Mouse (Mus musculus): Measurements from ENCODE around the gene Gm42688.
A peak's percentile ranks its signal among the peaks of the same experiment; 100 is the strongest.

Gene Gm42688

DNA sequence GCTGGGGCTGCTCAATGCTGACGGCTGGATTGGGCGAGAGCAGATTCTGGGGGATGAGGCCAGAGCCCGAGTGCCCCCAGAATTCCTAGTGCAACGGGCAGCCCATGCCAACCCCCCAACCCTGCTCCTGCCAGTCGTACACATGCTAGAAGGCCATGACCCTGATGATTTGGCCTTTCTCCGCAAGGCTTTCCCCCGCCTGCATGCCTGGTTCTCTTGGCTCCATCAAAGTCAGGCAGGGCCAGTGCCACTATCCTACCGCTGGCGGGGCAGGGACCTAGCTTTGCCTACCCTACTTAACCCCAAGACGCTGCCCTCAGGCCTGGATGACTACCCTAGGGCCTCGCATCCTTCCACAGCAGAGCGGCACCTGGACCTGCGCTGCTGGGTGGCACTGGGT is 16.2 kb downstream of the Gm42688 start:
- DNase-seq (ENCODE audit: extremely low spot score, low spot score): no peak

DNA sequence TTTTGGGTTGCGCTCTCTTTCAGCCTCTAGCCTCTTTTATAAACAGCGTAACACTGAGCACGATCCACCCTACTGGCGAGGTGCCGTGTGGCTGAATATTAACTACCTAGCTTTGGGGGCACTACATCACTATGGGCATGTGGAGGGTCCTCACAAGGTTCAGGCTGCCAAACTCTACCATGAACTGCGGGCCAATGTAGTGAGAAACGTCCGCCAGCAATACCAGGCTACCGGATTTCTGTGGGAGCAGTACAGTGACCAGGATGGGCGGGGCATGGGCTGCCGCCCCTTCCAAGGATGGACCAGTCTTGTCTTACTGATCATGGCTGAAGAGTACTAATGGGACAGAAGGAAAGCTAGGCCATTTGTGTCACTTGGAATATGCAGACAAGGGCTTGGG is 17.0 kb downstream of the Gm42688 start:
- DNase-seq (ENCODE audit: extremely low spot score, low spot score): no peak

DNA sequence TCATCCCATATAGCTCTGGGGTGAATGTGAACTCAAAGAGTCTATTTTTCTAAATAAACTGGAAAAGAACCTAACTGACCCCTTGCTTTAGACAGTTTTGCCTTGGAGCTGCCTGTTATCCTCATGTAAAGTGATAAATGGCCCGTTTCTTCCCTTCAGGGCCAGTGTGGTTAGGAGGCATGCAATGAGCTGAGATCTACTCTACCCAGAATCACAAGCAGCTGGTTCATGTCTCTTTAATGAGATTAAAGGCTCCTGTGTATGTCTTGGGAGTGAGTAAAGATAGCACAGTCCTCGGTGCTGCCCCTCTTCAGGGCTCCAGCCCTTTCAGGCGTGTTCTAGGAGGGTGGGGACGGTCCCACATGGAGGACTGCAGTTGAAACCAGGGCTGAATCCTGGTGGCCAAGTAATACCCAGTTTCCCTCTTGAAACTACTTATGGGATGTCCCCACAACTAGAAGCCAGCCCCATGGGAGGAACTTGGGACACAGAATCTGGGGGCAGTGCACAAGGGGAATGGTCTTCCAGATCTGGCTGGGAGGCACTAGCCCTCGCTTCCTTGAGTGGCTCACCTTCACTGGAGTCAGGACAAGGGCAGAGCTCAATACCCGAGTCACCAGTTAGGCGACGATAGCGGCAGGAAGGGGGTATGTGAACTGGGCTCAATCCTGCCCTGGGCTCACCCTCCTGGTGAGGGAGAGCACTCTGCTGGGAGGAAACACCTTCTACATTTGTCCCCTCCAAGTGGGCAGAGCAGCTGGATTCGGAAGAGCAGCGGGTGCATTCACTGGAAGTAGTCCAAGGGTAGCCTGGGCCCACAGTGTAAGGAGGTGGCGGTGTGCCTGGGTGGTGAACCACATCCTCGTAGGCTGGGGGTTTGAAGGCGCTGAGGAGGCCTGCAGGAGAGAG is 17.7 kb downstream of the Gm42688 start:
- DNase-seq (ENCODE audit: extremely low spot score, low spot score): no peak

DNA sequence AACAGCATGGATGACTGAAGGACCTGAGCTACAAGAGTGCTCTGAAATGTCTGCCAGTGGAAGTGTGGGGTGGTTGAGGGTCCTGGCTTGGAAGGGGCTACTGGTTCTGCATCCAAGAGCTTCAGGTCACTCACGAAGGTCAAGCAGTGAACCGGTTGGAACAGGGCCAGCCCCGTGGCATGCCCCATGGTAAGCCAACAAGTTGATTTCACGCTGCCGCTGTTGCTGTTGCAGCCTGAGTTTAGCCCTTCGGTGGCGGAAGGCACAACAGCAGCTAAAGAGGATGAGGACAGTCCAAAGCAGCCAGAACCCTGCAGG is 18.3 kb downstream of the Gm42688 start:
- no peak for DNase-seq (ENCODE audit: extremely low spot score, low spot score)

DNA sequence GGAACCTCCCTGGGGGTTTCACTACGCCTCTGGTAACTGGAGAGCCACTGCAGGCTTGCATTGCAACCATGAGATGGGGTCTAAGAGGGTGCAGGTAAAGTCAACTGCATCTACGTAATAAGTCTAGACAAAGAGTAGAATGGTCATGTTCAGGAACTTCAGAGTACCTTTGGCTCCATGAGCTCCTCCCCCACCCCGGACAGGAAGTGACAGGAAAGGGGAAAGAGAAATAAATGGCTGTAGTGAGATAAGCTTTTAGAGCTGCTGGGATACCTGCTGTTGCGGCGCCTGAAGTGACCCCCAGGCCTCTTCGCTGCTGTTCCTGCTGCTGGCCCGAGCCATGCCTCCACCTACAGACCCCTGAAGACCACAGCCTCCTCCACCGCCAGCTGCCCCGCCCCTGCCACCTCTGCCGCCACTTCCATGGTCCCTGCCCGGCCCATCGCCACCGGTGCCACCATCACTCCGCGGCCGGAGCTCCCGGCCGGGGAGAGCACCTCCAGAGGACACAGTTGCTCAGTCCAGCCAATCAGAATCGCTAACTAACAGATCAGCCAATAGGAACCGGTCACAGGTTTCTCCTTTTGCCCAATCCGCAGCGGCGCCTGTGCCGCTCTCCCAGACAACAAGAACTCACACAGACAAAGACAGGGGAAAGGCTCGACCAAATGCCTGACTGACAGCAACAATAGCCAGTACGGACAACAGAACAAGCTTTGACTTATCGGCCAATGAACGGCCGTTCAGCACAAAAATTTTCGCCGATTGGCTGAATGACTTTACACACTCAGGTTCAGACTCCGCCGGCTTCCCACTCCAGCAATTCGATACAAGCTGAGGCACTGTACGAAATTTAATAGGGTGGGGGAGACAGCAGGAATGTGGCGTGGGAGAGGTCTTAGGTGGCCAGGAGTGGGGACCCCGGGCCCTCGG is 19.8 kb downstream of the Gm42688 start, which contains the start of gene Wbp1:
Gene Wbp1, minus strand, starts transcription at position 630 of the 933 bp plus-strand sequence.
- peak; percentile 90 for DNase-seq (ENCODE audit: extremely low spot score, low spot score)

DNA sequence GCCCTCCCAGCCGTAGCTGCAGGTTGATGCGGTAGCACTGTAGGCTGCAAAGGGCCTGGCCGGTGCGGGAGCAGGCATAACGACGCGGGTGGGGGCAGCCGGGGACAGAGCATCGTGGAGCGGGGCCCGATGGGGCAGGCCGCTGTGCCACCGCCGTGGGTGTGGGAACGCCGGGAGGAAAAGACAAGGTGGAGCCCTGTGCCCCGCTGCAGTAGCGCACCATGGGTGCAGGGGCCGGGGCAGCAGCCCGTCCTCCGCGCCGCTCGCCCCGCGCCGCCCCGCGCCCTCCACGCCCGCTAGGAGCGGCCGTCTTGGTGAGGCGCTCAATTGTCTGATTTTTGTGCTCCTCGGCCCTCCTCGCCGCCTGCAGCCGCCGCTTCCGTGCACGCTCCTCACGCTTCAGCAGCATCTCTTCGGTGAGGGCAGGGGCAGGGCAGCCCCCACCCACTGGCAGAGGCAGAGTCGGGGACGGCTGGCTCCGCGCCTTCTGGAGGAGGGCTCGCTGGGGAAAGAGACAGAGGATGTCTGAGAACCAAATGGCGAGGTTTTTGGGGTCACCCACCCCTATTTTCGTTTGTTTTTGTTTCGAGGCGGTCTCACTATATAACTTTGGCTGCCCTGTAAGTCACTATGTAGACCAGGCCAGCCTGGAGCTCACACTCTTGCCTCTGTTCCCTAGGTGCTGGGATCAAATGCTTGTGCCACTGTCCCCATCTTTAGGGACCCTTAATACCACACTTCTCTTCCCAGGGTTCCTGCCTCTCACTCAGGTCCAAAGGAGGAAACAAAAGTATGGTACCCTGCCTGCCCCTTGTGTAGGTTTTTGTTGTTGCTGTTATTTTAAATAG is 20.7 kb downstream of the Gm42688 start:
- DNase-seq (ENCODE audit: extremely low spot score, low spot score): no peak

DNA sequence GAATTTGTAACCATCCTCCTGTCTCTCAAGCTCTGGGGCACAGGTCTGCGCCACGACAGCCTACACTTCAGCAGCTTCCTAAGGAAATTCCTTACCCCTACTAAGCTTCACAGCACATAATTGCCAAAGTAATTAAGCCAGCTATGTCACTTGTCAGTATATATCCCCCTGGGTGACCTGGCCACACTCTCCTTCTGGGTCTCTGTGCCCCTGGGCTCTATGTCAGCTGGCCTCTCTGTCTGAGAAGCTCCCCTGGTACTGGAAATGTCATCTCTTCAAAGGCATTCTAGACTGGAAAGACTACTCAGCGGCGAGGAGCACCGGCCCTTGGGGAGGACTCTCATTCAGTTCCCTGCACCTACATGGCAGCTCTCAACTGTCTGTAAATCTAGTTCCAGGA is 21.5 kb downstream of the Gm42688 start:
- no peak for DNase-seq (ENCODE audit: extremely low spot score, low spot score)

DNA sequence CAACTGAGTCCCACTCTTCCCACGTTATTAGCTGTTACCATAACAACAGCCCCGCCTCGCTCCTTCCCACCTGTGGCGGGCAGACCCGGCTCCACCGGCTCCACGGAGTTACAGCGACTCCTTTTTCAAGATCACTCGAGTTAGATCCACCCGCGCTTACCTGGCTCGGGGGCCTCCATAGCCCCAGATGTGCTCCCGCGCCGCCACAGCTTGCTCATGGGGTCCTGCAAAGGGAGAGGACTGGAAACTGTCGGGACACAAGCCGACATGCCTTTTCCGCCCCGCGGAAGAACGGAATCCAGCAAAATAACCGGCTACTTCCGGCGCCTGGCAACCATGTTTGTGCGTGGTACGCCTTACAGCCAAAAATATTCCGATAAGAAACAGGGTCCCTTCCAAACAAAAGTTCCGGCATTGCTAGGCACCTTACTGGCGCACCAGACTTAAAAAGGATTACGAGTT is 23.5 kb downstream of the Gm42688 start:
- peak; percentile 94 for DNase-seq (ENCODE audit: extremely low spot score, low spot score)

DNA sequence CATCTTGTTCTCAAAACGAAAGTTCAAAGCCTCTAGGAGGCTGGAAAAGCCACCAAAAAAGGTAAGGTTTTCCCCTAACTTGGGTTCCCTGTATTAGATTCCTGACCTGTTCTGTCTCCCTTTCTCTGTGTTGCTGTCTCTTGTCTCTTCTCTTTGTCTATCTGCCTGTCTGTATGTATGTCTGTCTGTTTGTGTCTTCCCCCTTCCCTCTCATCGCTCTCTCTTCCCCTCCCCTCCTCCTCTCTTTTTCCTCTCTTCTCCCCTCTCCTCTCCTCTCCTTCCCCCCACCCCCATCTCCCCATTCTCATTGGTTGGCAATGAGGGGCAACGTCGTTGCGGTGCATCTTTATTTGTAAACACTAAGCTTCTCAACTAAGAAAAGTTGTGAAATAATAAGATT is 23.9 kb downstream of the Gm42688 start, which contains the start of gene Ino80b:
Gene Ino80b, minus strand, starts transcription at position 101 of the 400 bp plus-strand sequence.
- no peak for DNase-seq (ENCODE audit: extremely low spot score, low spot score)

DNA sequence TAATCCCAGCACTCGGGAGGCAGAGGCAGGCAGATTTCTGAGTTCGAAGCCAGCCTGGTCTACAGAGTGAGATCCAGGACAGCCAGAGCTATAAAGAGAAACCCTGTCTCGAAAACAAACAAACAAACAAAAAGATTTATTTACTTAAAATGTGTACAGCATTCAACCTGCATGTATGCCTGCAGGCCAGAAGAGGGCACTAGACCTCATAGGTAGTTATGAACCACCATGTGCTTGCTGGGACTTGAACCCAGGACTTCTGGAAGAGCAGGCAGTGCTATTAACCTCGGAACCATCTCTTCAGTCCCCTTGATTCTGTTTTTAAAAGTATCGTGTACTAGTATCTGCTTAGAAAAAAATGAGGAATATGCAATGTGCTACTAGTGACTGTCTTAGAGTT is 26.0 kb downstream of the Gm42688 start:
- no peak for DNase-seq (ENCODE audit: extremely low spot score, low spot score)

DNA sequence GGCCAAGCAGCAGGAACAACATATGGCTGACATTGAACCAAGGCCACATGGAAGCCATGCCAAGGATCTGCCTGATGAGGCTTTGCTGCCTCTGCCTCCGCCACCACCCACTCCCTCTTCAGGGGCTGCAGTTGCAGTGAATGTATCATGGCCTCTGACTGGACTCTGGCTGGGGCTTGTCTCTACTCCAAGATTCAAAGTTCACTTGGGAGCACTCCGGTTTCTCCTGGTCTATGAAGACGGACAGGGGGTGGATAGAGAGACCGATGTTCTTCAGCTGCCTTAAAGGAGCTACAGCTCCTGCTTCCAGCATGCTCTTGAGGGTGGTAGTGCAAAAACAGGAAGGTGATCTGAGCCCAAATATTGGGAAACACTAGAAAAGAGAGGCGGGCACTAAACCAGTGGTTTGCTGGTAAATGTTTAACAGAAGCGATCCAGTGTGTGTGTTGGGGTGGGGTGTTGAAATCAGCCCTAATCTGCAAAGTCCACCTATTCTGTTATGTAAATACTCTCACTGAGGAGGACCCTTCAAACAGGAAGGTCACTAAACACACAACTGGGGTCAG is 30.1 kb downstream of the Gm42688 start:
- no peak for DNase-seq (ENCODE audit: extremely low spot score, low spot score)

DNA sequence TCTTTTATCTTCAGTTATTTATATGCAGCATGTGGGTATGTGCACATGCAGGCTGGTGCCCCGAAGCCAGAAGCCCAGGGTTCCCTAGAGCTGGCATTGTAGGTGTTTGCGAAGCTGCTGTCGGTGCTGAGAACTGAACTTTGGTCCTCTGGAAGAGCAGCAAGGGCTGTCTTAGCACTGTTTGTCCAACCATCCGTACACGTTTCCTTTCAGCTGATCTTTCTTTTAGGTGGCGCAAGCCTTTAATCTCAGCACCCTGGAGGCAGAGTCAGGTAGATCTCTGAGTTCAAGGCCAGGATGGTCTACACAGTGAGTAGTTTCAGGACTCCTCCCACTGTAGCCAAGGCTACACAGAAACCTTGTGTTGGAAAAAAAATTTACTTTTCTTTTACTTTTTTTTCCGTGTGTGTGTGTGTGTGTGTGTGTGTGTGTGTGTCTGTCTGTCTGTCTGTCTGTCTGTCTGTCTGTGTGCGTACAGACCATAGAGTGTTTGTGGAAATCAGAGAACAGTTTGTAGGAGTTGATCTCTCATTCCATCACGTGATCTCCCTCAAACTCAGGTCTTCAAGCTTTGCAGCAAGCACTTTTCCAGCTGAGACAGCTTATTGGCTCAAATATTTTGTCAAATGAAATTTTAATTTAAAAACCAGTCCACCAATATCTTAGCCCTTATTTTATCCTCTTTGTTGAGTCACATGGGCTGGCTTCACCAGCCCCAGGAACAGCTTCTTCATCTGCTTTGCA is 30.9 kb downstream of the Gm42688 start:
- DNase-seq (ENCODE audit: extremely low spot score, low spot score): no peak

DNA sequence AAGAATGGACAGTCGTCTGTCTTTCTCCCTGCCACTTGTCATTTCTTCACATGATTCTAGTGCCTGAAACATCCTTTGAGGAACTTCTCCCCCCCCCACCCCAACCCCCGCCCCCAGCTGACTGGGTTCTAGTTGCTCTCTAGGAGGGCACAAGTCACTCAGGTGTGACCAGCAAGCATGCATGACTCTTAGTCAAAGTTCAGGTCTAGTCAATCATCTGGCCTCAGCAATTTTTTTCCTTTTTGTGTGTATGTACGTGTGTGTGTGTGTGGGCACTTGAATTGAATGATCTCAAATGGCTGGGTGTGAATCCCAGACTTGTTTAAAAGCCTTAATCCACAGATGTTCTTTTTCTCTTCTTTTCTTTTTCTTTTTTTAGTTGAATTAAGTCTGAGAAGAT is 32.8 kb downstream of the Gm42688 start:
- no peak for DNase-seq (ENCODE audit: extremely low spot score, low spot score)

DNA sequence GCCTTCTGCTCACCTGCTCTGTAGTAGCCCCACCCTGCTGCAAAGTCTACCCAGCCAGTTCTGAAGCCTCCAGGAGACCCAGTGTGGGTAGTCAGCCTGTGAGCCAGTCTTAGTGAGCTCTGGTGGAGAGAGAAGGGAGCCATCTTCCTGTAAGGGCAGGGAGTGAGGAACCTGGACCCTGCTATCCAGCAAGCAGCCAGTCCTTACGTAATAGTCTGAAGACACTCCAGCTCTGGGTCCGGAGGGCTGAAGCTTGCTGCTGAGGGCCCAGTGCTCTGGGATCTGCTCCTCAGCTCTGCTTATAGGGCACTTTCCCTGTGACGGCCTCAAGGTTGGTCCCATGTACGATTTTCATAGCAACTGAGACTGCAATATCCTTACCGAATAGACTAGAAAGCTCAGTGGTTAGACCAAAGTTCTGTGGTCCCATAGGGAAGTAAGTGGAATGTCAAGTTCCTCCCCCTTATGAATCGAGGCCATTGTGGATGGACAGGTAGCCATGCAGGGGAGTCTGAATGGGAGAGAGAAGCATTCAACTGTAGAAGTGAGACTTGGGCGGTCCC is 33.6 kb downstream of the Gm42688 start, which contains the start of gene Rtkn:
Gene Rtkn, plus strand, starts transcription at position 513 of the 563 bp plus-strand sequence.
- DNase-seq (ENCODE audit: extremely low spot score, low spot score): no peak

DNA sequence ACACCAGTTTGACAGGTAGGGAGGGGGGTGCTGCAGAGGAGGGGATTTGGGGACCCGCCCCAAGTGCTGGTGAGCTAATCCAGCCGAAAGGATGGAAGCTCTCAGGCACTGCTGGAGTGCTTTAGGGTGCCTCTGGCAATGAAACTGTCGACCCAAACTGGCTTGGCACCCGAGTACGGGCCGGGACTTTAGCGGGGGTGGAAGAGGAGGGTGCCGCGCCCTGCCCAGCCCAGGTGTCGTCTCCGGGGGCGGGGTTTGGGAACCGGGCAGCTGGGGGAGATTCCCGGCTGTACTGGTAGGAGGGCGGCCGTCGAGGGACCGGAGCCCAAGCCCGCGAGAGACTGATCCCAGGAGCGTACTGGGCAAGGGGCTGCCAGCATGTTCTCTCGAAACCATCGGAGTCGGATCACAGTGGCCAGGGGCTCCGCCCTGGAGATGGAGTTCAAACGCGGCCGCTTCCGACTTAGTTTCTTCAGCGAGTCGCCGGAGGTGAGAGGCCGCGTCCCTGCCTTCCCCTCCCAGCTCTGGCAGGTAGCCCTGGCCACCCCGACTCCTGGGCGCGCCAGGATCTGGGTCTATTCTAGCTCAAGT is 34.2 kb downstream of the Gm42688 start:
- DNase-seq (ENCODE audit: extremely low spot score, low spot score): peak; percentile 41

DNA sequence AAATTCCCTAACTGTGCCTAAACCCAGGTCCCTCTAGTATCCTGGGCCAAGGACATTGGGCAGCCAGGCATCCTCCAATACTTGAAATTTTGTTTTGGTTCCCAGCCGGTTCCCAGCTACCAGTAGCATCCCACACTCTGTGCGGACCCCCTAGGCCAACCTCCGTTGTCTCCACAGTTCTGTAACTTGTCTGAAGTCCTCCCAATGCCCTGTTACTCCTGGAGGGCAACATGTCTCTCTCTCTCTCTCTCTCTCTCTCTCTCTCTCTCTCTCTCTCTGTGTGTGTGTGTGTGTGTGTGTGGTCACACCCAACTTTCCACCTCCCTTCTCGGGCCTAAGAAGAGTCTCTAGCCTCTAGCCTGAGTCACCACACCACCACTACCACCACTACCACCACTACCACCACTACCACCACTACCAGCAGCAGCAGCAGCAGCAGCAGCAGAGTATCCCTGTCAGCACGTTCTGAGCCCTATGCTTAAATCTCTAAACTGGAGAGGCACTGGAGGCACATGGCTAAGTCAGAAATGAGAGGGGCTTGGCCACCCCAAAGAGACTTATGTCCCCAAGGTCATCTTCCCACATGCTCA is 35.0 kb downstream of the Gm42688 start:
- DNase-seq (ENCODE audit: extremely low spot score, low spot score): no peak

DNA sequence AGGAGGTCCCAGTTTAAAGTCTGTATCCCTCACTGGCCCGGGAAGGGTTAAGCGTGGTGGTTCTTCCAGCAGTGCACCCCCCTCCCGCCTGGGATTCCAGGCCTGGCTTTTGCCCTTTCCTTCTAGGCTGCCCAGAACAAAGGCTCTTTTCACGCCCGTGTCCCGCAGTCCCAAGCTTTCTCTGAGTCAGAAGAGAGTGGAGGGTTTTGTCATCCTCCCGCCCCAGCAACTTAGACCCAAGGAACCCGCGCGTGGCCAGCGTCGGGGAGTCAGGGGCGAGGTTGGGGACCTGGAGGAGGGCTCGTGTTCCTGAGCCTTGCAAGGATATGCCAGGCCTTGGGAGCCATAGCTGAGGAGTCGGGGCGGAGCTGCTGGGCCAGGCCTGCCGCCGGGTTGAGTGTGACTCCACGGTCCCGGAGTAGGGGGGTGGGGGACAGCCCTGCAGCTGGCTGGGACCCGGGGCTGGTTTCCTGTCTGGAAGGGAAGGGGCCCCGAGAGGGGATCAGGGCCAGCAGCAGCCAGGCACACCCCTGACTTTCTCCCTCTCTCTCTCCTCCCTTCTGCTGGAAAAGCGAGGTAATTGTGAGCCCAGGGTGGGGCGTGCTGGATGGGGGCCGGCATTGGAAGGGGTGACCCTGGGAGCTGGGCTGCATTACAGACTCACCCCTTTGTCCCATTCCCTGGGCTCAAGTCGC is 35.6 kb downstream of the Gm42688 start:
- DNase-seq (ENCODE audit: extremely low spot score, low spot score): peak; percentile 89

DNA sequence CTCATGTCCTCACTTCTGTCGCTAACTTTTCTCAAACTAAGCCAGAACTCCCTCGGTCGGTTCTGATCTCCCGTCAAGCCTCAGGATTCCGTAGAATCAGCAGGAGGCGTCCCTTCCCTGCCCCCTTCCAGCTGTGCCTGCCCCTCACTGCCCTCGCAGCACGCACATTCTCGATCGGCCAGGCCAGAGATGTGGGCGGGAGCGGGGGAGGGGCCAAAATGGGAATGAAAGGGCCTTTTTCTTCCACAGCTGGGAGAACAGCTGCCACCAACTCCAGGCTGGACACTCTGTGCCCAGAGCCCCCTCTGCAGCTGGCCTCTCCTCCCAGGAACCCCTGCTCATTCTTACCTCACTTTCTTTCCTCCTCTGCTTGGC is 36.1 kb downstream of the Gm42688 start:
- peak; percentile 91 for DNase-seq (ENCODE audit: extremely low spot score, low spot score)
